Mouse (Mus musculus) olfactory bulb, adult 2 months (tissue): ENCODE results near the gene Sycp2.

Source experiments
- CTCF ChIP-seq: fragments of 200-500 bp; IDR thresholded peaks from 2 replicates; pipeline ENCODE4 v1.5.1; 2012; ENCODE audit warnings: low read depth, mild to moderate bottlenecking, low read length, moderate library complexity; ENCODE audit not compliant: insufficient read depth
- POLR2A ChIP-seq: fragments of 200-500 bp; IDR thresholded peaks from 2 replicates; pipeline ENCODE4 v1.6.1; 2012; ENCODE audit warnings: mild to moderate bottlenecking, low read depth, low read length, moderate library complexity; ENCODE audit not compliant: insufficient read depth

- TF ChIP-seq CTCF, result no peak
- TF ChIP-seq POLR2A, result no peak
Observed at GRCm38 (mm10) chr2:178316281-178316680, 91.2 kb downstream of the Sycp2 start.
